Mouse (Mus musculus): ENCODE data around the gene Tspan31. TPM values are rescaled to one million over a fixed set of nuclear protein-coding genes. Genes with fewer than 3 reads are reported as not detected.

The Tspan31 gene
- polyA plus RNA-seq, 1 experiment from 2014 or later: 99.5 TPM

- H3K27ac ChIP-seq (ENCODE audit: low read length): 0 out of 2 replicates have a peak overlapping the region, but pooled peaks have one; percentile 4
- H3K27me3 ChIP-seq (replicated peaks; ENCODE audit: insufficient read depth, low read length): no peaks in the 10 kb centered on the region
- no peak for TF ChIP-seq CTCF (IDR thresholded peaks at IDR 0.05)
- TF ChIP-seq EP300 (IDR thresholded peaks at IDR 0.05): no peak
- under 1% methylated on average over 44 of the region's 44 CpGs for WGBS
- H3K4me3 ChIP-seq (ENCODE audit: low read depth, low read length): peak overlapping the region; percentile 69
- peak overlapping the region; percentile 97 for H3K4me2 ChIP-seq (replicated peaks; ENCODE audit: low read depth, low read length)
- H3K4me1 ChIP-seq (ENCODE audit: insufficient read depth, low read depth, low read length): peaks cover 3% of the 10 kb centered on the region; the same call in 1 of the 2 replicates
- DNase-seq (ENCODE audit: low spot score): peak; percentile 88
- H3K36me3 ChIP-seq (ENCODE audit: insufficient read depth, low read length): no peaks in the 10 kb centered on the region
- H3K9ac ChIP-seq (replicated peaks; ENCODE audit: low read depth): peak overlapping the region; percentile 46; the same call in 1 of the 2 replicates
- no peaks in the 10 kb centered on the region for H3K9me3 ChIP-seq (ENCODE audit: low read length)
- peak; percentile 94 for ATAC-seq
Measured at GRCm38 (mm10) chr10:127041774-127042338, 28.2 kb downstream of the Tspan31 start.

- TF ChIP-seq EP300 (IDR thresholded peaks at IDR 0.05) (no peak), CTCF (IDR thresholded peaks at IDR 0.05) (no peak)
- peaks cover 3% of the 10 kb centered on the region; the same call in 1 of the 2 replicates for H3K4me1 ChIP-seq (ENCODE audit: insufficient read depth, low read depth, low read length)
- peak; percentile 33 for DNase-seq (ENCODE audit: low spot score)
- ATAC-seq: peak; percentile 49
- H3K36me3 ChIP-seq (ENCODE audit: insufficient read depth, low read length): no peaks in the 10 kb centered on the region
- H3K9ac ChIP-seq (replicated peaks; ENCODE audit: low read depth): peak within 1 kb of the TSS; percentile 46
- no peaks in the 10 kb centered on the region for H3K9me3 ChIP-seq (ENCODE audit: low read length)
- H3K27ac ChIP-seq (ENCODE audit: low read length): 0 out of 2 replicates have a peak within 1 kb of the TSS, but pooled peaks have one; percentile 4
- no peaks in the 10 kb centered on the region for H3K27me3 ChIP-seq (replicated peaks; ENCODE audit: insufficient read depth, low read length)
- H3K4me3 ChIP-seq (ENCODE audit: low read depth, low read length): peak within 1 kb of the TSS; percentile 69
- under 1% methylated on average over 28 of the region's 28 CpGs for WGBS
- H3K4me2 ChIP-seq (replicated peaks; ENCODE audit: low read depth, low read length): peak within 1 kb of the TSS; percentile 97
Measured at GRCm38 (mm10) chr10:127041274-127041766, 28.7 kb downstream of the Tspan31 start, which contains the start of the genes Mettl1 and Eef1akmt3. Gene Mettl1 (plus strand): TSS chr10:127041414. Gene Eef1akmt3 (minus strand): TSS chr10:127041513.

- Histone ChIP-seq H3K4me3 (ENCODE audit: low read depth, low read length) (peak overlapping the region; percentile 69), H3K9me3 (ENCODE audit: low read length) (no peaks in the 10 kb centered on the region), H3K27me3 (replicated peaks; ENCODE audit: insufficient read depth, low read length) (no peaks in the 10 kb centered on the region), H3K4me1 (ENCODE audit: insufficient read depth, low read depth, low read length) (peaks cover 3% of the 10 kb centered on the region; the same call in 1 of the 2 replicates), H3K36me3 (ENCODE audit: insufficient read depth, low read length) (no peaks in the 10 kb centered on the region), H3K9ac (replicated peaks; ENCODE audit: low read depth) (peak overlapping the region; percentile 46), H3K27ac (ENCODE audit: low read length) (no peak overlapping the region), H3K4me2 (replicated peaks; ENCODE audit: low read depth, low read length) (peak overlapping the region; percentile 97)
- DNase-seq (ENCODE audit: low spot score) (peak; percentile 36), ATAC-seq (no peak)
- 2% methylated on average over 20 of the region's 20 CpGs for WGBS
- TF ChIP-seq EP300 (IDR thresholded peaks at IDR 0.05): no peak
- TF ChIP-seq CTCF (IDR thresholded peaks at IDR 0.05): no peak
Measured at GRCm38 (mm10) chr10:127040569-127041214, 29.4 kb downstream of the Tspan31 start.

- no peaks in the 10 kb centered on the region for H3K27me3 ChIP-seq (replicated peaks; ENCODE audit: insufficient read depth, low read length)
- peaks cover 3% of the 10 kb centered on the region; the same call in 1 of the 2 replicates for H3K4me1 ChIP-seq (ENCODE audit: insufficient read depth, low read depth, low read length)
- ATAC-seq (no peak), DNase-seq (ENCODE audit: low spot score) (no peak)
- H3K9ac ChIP-seq (replicated peaks; ENCODE audit: low read depth): no peak overlapping the region
- H3K4me2 ChIP-seq (replicated peaks; ENCODE audit: low read depth, low read length): no peak overlapping the region
- H3K27ac ChIP-seq (ENCODE audit: low read length): no peak overlapping the region
- TF ChIP-seq EP300 (IDR thresholded peaks at IDR 0.05) (no peak), CTCF (IDR thresholded peaks at IDR 0.05) (no peak)
- H3K4me3 ChIP-seq (ENCODE audit: low read depth, low read length): no peak overlapping the region
- H3K36me3 ChIP-seq (ENCODE audit: insufficient read depth, low read length): no peaks in the 10 kb centered on the region
- WGBS: 78% methylated on average over 12 of the region's 12 CpGs
- no peaks in the 10 kb centered on the region for H3K9me3 ChIP-seq (ENCODE audit: low read length)
Measured at GRCm38 (mm10) chr10:127037641-127038040, 32.4 kb downstream of the Tspan31 start.

- TF ChIP-seq EP300 (IDR thresholded peaks at IDR 0.05) (no peak), CTCF (IDR thresholded peaks at IDR 0.05) (no peak)
- ATAC-seq: no peak
- DNase-seq (ENCODE audit: low spot score): no peak
- H3K4me1 ChIP-seq (ENCODE audit: insufficient read depth, low read depth, low read length): no peaks in the 10 kb centered on the region
- H3K9ac ChIP-seq (replicated peaks; ENCODE audit: low read depth): no peak overlapping the region
- 72% methylated on average over 12 of the region's 12 CpGs for WGBS
- no peak overlapping the region for H3K4me2 ChIP-seq (replicated peaks; ENCODE audit: low read depth, low read length)
- no peaks in the 10 kb centered on the region for H3K36me3 ChIP-seq (ENCODE audit: insufficient read depth, low read length)
- no peak overlapping the region for H3K27ac ChIP-seq (ENCODE audit: low read length)
- no peaks in the 10 kb centered on the region for H3K9me3 ChIP-seq (ENCODE audit: low read length)
- H3K27me3 ChIP-seq (replicated peaks; ENCODE audit: insufficient read depth, low read length): no peaks in the 10 kb centered on the region
- H3K4me3 ChIP-seq (ENCODE audit: low read depth, low read length): no peak overlapping the region
Measured at GRCm38 (mm10) chr10:127036273-127036672, 33.8 kb downstream of the Tspan31 start.

GRCm38 (mm10) chr10:127033301-127033741 lies 36.7 kb downstream of the Tspan31 start:
- H3K36me3 ChIP-seq (ENCODE audit: insufficient read depth, low read length): no peaks in the 10 kb centered on the region
- H3K4me3 ChIP-seq (ENCODE audit: low read depth, low read length): no peak overlapping the region
- H3K27me3 ChIP-seq (replicated peaks; ENCODE audit: insufficient read depth, low read length): no peaks in the 10 kb centered on the region
- H3K4me2 ChIP-seq (replicated peaks; ENCODE audit: low read depth, low read length): no peak overlapping the region
- H3K27ac ChIP-seq (ENCODE audit: low read length): no peak overlapping the region
- ATAC-seq (no peak), DNase-seq (ENCODE audit: low spot score) (no peak)
- WGBS: 76% methylated on average over 7 of the region's 8 CpGs
- H3K9ac ChIP-seq (replicated peaks; ENCODE audit: low read depth): no peak overlapping the region
- TF ChIP-seq CTCF (IDR thresholded peaks at IDR 0.05) (no peak), EP300 (IDR thresholded peaks at IDR 0.05) (no peak)
- no peaks in the 10 kb centered on the region for H3K4me1 ChIP-seq (ENCODE audit: insufficient read depth, low read depth, low read length)
- H3K9me3 ChIP-seq (ENCODE audit: low read length): no peaks in the 10 kb centered on the region
